Mouse (Mus musculus) thymus, adult 2 months (tissue): ENCODE results near the gene Cand1. TPM values are rescaled to one million over a fixed set of nuclear protein-coding genes. Genes with fewer than 3 reads are reported as not detected.

ENCODE experiments used
- DNase-seq: peaks from one replicate; pipeline ENCODE4 v3.0.0; 2021
- H3K27ac ChIP-seq: fragments of 200-500 bp; 2 replicates; pipeline ENCODE4 v1.5.1; 2012; ENCODE audit warnings: low read length, control low read depth; ENCODE audit not compliant: control insufficient read depth, insufficient read depth
- H3K27me3 ChIP-seq: fragments of 200-500 bp; 2 replicates; pipeline ENCODE4 v1.6.1; 2012; ENCODE audit warnings: mild to moderate bottlenecking, low read length, moderate library complexity, mixed read lengths; ENCODE audit not compliant: control insufficient read depth, insufficient read depth
- H3K36me3 ChIP-seq: fragments of 200-500 bp; 2 replicates; pipeline ENCODE4 v1.6.1; 2012; ENCODE audit warnings: mild to moderate bottlenecking, low read length, moderate library complexity; ENCODE audit not compliant: control insufficient read depth, insufficient read depth
- H3K4me1 ChIP-seq: fragments of 200-500 bp; replicated peaks from 2 replicates; pipeline ENCODE4 v1.6.1; 2012; ENCODE audit warnings: low read length; ENCODE audit not compliant: control insufficient read depth, insufficient read depth
- H3K4me3 ChIP-seq: fragments of 200-500 bp; 2 replicates; pipeline ENCODE4 v1.5.1; 2012; ENCODE audit warnings: mild to moderate bottlenecking, low read length, control low read depth, moderate library complexity; ENCODE audit not compliant: control insufficient read depth, insufficient read depth
- CTCF ChIP-seq: fragments of 200-500 bp; IDR thresholded peaks from 2 replicates; pipeline ENCODE4 v1.5.1; 2012; ENCODE audit warnings: mild to moderate bottlenecking, control low read depth, low read length, moderate library complexity, borderline replicate concordance; ENCODE audit not compliant: control insufficient read depth, poor library complexity, insufficient read depth; ENCODE audit errors: extremely low read depth
- POLR2A ChIP-seq: fragments of 200-500 bp; IDR thresholded peaks from 2 replicates; pipeline ENCODE4 v1.6.1; 2012; ENCODE audit warnings: mild to moderate bottlenecking, low read length, control low read depth, moderate library complexity; ENCODE audit not compliant: control insufficient read depth, poor library complexity, insufficient read depth; ENCODE audit errors: extremely low read depth
- WGBS: fragments of 180-500 bp; shearing (Covaris S2); methylation state at CpG from one replicate; pipeline ENCODE4 v1.1.7; 2018; 5-methylcytosine and 5-hydroxymethylcytosine counted together
- polyA plus RNA-seq: library from polyadenylated mRNA; depleted of rRNA; stranded (reverse); fragments of >200 nt; gene quantifications from 2 replicates; pipeline ENCODE4 v1.2.3, GENCODE M21; 2012

The Cand1 gene
- polyA plus RNA-seq, 1 experiment, result 56.9 TPM

DNA sequence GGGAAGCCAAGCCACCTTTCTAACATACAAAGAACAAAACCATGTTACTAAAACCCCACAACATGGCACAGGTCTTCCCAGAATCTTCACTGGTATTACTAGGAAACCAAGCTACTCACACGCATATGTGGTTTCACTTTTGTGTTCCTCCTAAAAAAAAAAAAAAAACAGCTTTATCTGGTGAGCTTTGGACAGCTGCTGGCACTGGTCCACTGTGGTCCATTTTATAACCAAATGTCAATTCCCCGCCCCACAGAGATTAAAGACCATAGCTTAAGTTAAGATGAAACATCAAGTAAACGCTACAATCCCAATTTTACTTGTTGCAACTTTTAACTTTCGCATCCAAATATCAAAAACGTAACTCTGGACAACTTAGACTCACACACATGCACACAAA lies 40.0 kb downstream of the Cand1 start:
- H3K27ac ChIP-seq, result no peak overlapping the region
- WGBS, result 82% methylated on average over 5 of the region's 5 CpGs
- TF ChIP-seq POLR2A, result no peak
- TF ChIP-seq CTCF, result no peak
- no peak overlapping the region for H3K4me3 ChIP-seq
- H3K36me3 ChIP-seq, result peaks cover 31% of the 10 kb centered on the region
- H3K27me3 ChIP-seq, result no peaks in the 10 kb centered on the region
- DNase-seq, result no peak
- no peaks in the 10 kb centered on the region; the same call in 1 of the 2 replicates for H3K4me1 ChIP-seq

DNA sequence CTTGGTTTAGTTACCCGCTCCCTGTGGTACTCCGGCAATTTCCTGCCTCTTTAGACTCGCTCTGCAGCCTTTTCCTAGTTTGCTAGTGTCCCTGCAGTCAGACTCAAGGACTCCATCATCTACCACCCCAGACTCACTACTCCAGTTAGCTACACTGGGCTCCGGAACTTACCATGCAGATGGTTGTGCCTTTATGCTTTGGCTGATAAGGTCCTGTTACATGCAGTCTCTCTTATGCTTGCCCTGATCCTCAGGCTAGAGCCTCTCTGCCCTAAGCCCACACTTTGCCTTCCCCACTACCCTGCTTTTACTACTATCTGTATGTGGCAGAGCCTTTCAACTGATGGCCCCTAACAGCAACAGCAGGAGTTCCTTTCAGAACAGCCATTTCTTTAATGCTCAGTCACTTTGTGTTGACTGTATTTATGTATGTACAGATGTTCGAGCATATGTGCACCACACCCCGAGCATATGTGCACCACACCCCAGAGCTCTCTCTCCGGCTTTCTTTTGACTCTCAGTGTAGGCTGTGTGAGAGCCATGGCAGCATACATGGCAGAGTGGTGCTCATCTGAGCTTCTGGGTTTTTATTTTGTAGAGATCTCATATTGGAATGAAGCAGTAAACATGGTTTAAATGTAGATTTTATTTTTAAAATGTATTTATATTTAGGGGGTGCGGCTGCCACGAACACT lies 41.5 kb downstream of the Cand1 start:
- no peak overlapping the region for H3K4me3 ChIP-seq
- no peaks in the 10 kb centered on the region for H3K27me3 ChIP-seq
- no peak for TF ChIP-seq CTCF
- TF ChIP-seq POLR2A, result no peak
- no peak overlapping the region for H3K27ac ChIP-seq
- no peak for DNase-seq
- over 99% methylated on average over 9 of the region's 9 CpGs for WGBS
- no peaks in the 10 kb centered on the region for H3K4me1 ChIP-seq
- H3K36me3 ChIP-seq, result peaks cover 26% of the 10 kb centered on the region

DNA sequence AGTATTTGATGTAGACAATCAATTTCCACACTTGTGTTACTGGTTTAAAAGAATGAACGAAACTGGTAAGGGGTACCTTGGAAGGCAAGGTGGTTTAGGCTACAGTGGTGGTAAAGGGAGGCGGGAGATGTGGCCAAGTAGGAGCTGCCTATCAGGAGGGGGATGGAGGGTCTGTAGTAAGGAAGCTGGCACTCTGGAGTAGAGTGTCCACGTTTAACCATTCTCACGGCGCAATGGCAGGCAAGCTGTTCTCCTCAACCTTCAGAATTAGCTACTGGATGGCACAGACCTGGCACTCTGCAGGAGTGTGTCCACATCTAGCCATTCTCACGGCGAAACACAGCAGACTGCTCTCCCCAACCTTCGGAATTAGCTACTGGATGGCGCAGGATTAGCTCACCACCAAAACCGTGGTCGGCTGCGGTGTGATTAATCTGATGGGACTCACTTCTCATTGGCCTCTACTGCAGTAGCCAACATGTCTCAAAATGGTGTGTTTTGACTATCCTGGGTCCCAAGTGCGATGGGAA lies 42.2 kb downstream of the Cand1 start:
- Histone ChIP-seq H3K4me1 (no peaks in the 10 kb centered on the region), H3K27ac (no peak overlapping the region), H3K27me3 (no peaks in the 10 kb centered on the region), H3K4me3 (no peak overlapping the region), H3K36me3 (peaks cover 19% of the 10 kb centered on the region)
- 98% methylated on average over 13 of the region's 13 CpGs for WGBS
- TF ChIP-seq POLR2A, result no peak
- no peak for TF ChIP-seq CTCF
- DNase-seq, result no peak

DNA sequence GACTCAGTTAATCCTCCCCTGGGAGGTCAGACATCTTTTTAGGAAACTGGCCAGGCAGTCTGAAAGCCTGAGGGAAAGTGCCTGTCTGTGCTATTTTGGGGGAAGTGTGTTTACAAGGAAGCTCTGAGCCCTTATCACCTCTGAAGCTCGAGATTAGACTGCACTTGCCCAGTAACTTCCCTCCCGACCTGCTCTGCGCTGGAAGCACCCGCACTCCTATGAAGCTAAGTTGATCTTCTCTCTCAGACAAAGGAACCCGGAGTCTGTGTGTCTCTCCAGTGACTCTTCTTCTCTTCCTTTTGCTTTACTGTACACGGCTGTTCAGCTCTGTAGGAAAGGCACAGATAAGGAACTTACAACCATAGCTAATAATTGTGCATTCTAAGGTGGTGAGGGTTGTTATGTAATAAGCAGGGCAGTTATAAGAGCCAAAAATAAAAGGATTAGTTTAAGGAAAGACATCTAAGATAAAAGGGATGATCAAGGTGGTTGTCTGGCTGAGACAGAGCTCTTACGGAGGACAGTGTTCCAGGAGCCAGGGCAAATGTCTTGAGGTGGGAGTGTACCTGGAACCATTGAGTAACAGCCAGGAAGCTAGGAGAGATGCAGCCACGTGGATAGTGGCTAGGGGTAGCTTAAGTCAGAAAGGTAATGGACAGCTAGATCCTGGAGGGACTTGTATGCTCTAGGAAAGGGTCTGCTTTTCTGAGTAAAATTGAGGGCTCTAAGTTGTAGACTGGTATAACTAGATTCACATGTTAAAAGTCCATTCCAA lies 47.1 kb downstream of the Cand1 start:
- no peak for DNase-seq
- Histone ChIP-seq H3K4me1 (no peaks in the 10 kb centered on the region), H3K27ac (no peak overlapping the region)

DNA sequence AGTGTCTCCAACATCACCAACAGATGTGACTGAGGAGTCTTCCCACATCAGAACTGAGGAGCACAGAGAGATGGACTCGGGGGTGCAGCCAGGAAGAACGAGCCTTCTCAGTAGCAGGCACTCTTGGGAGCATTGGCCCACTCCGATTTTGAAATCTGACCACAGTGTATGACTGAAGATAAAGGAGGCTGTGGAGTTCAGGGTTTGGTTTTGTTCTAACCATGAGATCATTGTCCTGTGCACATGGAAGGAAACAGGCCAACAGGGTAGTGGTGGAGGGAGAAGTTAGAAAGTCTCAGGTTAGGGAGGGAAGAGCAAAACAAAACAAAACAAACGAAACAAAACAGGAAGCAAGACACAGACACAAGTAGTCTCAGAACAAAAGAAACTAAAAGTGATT lies 52.1 kb downstream of the Cand1 start:
- WGBS, result 81% methylated on average over 4 of the region's 4 CpGs
- H3K36me3 ChIP-seq, result no peaks in the 10 kb centered on the region
- H3K4me1 ChIP-seq, result no peaks in the 10 kb centered on the region
- no peak overlapping the region for H3K4me3 ChIP-seq
- TF ChIP-seq CTCF (no peak), POLR2A (no peak)
- no peak for DNase-seq
- H3K27me3 ChIP-seq, result no peaks in the 10 kb centered on the region
- no peak overlapping the region for H3K27ac ChIP-seq

More for the DNA sequence above, 47.1 kb downstream of the Cand1 start:
- Histone ChIP-seq H3K27me3 (no peaks in the 10 kb centered on the region), H3K4me3 (no peak overlapping the region), H3K36me3 (no peaks in the 10 kb centered on the region)
- TF ChIP-seq POLR2A (no peak), CTCF (no peak)
- WGBS, result 38% methylated on average over 8 of the region's 8 CpGs

DNA sequence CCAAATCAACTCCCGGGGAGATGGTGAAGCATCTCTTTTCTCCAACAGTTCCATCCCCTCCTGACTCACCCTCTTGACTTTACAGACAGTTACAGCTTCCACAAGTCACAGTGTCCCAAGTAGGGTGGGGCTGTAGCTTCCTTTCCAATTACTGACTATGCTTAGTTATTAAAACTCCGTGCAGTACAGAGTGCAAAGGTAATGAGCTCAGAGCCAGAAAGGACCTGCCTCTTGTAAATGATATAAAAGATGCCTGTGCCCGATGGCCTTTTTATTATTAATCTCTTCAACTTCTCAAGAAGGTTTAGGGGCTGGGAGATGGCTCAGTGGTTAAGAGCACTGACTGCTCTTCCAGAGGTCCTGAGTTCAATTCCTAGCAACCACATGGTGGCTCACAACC lies 70.2 kb downstream of the Cand1 start:
- H3K36me3 ChIP-seq, result no peaks in the 10 kb centered on the region
- DNase-seq, result no peak
- H3K27me3 ChIP-seq, result no peaks in the 10 kb centered on the region
- no peak overlapping the region for H3K4me3 ChIP-seq
- no peaks in the 10 kb centered on the region for H3K4me1 ChIP-seq
- no peak for TF ChIP-seq POLR2A
- no peak for TF ChIP-seq CTCF
- H3K27ac ChIP-seq, result no peak overlapping the region
- WGBS, result over 99% methylated on average over 3 of the region's 3 CpGs

DNA sequence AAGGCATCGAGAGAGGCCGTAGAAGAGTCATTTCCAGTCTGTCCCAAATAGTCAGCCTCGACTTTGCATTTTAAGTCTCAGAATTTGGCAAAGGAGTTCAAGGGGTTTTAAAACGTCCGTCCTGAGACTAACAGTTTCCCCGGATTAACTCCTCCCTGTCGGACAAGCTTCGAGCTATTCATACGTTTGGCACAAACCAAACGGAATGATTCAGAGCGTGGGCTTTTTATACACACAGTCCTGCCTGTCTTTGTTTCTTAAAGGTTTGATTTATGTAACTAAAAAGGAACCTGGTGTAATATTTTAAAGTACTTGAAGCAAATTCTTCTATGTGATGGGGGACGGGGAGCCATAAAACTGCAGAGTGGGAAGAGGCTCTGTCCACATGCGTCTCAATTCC lies 70.6 kb downstream of the Cand1 start:
- TF ChIP-seq CTCF, result no peak
- TF ChIP-seq POLR2A, result no peak
- no peak for DNase-seq
- no peaks in the 10 kb centered on the region for H3K36me3 ChIP-seq
- no peaks in the 10 kb centered on the region for H3K4me1 ChIP-seq
- H3K27ac ChIP-seq, result no peak overlapping the region
- H3K27me3 ChIP-seq, result no peaks in the 10 kb centered on the region
- 92% methylated on average over 13 of the region's 13 CpGs for WGBS
- no peak overlapping the region for H3K4me3 ChIP-seq
